Mouse (Mus musculus) kidney, postnatal 10 days (tissue): ENCODE results near the gene Olfr433.
"Not testable (repeated sequence)": the region's sequence is repeated elsewhere in the genome, so short reads cannot be mapped to it uniquely, and the experiment has no call there.

ENCODE experiments used
- DNase-seq: peaks from one replicate; pipeline ENCODE4 v3.0.0; 2021; ENCODE audit warnings: mixed read lengths

Olfr433 gene

GRCm38 (mm10) chr1:174040523-174041177, at the start of gene Olfr433:
TSS of gene Olfr433 (plus strand) at chr1:174040705.
- DNase-seq = peak; percentile 89

GRCm38 (mm10) chr1:173995003-173995402, 45.5 kb upstream of the Olfr433 start:
- DNase-seq = no peak

- DNase-seq = not testable (repeated sequence)
These were observed 36.0 kb upstream of the Olfr433 start for GRCm38 (mm10) chr1:174004352-174005109.

GRCm38 (mm10) chr1:174007050-174007449, 33.5 kb upstream of the Olfr433 start:
- DNase-seq = not testable (repeated sequence)

- DNase-seq = no peak
These were observed 8.8 kb upstream of the Olfr433 start, which contains the start of gene Ifi205 for GRCm38 (mm10) chr1:174031698-174032097. TSS of gene Ifi205 (minus strand) at chr1:174031810.

GRCm38 (mm10) chr1:174035841-174036240, 4.7 kb upstream of the Olfr433 start:
- DNase-seq = no peak

- DNase-seq = no peak
These were observed 2.0 kb upstream of the Olfr433 start for GRCm38 (mm10) chr1:174038480-174038879.

- not testable (repeated sequence) for DNase-seq
These were observed 1.8 kb downstream of the Olfr433 start for GRCm38 (mm10) chr1:174042091-174042884.

GRCm38 (mm10) chr1:174044431-174044830, 3.9 kb downstream of the Olfr433 start:
- no peak for DNase-seq

GRCm38 (mm10) chr1:174048227-174048626, 7.7 kb downstream of the Olfr433 start:
- not testable (repeated sequence) for DNase-seq

GRCm38 (mm10) chr1:174048893-174049292, 8.4 kb downstream of the Olfr433 start, which contains the start of gene Olfr432:
TSS of gene Olfr432 (plus strand) at chr1:174049205.
- DNase-seq = no peak

GRCm38 (mm10) chr1:174049357-174049756, 8.9 kb downstream of the Olfr433 start:
- DNase-seq = not testable (repeated sequence)

GRCm38 (mm10) chr1:174050532-174050931, 10.0 kb downstream of the Olfr433 start:
- no peak for DNase-seq

GRCm38 (mm10) chr1:174051515-174051914, 11.0 kb downstream of the Olfr433 start:
- DNase-seq = no peak

- no peak for DNase-seq
These were observed 11.5 kb downstream of the Olfr433 start for GRCm38 (mm10) chr1:174051931-174052536.

GRCm38 (mm10) chr1:174052981-174053380, 12.5 kb downstream of the Olfr433 start:
- DNase-seq = no peak

GRCm38 (mm10) chr1:174055248-174055647, 14.7 kb downstream of the Olfr433 start:
- DNase-seq = no peak

- DNase-seq = no peak
These were observed 25.8 kb downstream of the Olfr433 start, which contains the start of gene Olfr430 for GRCm38 (mm10) chr1:174066305-174066704. TSS of gene Olfr430 (plus strand) at chr1:174066605.

GRCm38 (mm10) chr1:174084031-174084430, 43.5 kb downstream of the Olfr433 start, which contains the start of gene Olfr429:
TSS of gene Olfr429 (plus strand) at chr1:174084331.
- no peak for DNase-seq
